Mouse (Mus musculus) forebrain, postnatal 0 days (tissue): ENCODE measurements around the gene Fsd1l. TPM values are rescaled to one million over a fixed set of nuclear protein-coding genes. Genes with fewer than 3 reads are reported as not detected.
A peak's percentile ranks its signal among the peaks of the same experiment; 100 is the strongest.

Experiments used
- ATAC-seq: fragments of 200-750 bp; cut with Nextera tagmentation; 2 replicates; pipeline ENCODE4 v1.8.0; 2017; ENCODE audit warnings: mild to moderate bottlenecking, moderate library complexity
- DNase-seq: peaks from one replicate; pipeline ENCODE4 v3.0.0-alpha.2; 2015
- H3K27ac ChIP-seq: fragments of 300-500 bp; sonication (generic); 2 replicates; pipeline ENCODE4 v1.5.1; 2014; ENCODE audit warnings: low read depth, mild to moderate bottlenecking, antibody characterized with exemption, low read length, moderate library complexity, mixed read lengths
- H3K27me3 ChIP-seq: fragments of 300-500 bp; sonication (generic); 2 replicates; pipeline ENCODE4 v1.6.1; 2014; ENCODE audit warnings: mild to moderate bottlenecking, low read length, mixed read lengths; ENCODE audit not compliant: insufficient read depth
- H3K36me3 ChIP-seq: fragments of 300-500 bp; sonication (generic); 2 replicates; pipeline ENCODE4 v1.6.1; 2014; ENCODE audit warnings: mild to moderate bottlenecking, moderate library complexity; ENCODE audit not compliant: insufficient read depth
- H3K4me1 ChIP-seq: fragments of 300-500 bp; sonication (generic); 2 replicates; pipeline ENCODE4 v1.6.1; 2014; ENCODE audit warnings: antibody characterized with exemption; ENCODE audit not compliant: insufficient read depth
- H3K4me2 ChIP-seq: fragments of 300-500 bp; sonication (generic); 2 replicates; pipeline ENCODE4 v1.6.1; 2014; ENCODE audit warnings: low read depth, mild to moderate bottlenecking, moderate library complexity
- H3K4me3 ChIP-seq: fragments of 300-500 bp; sonication (generic); 2 replicates; pipeline ENCODE4 v1.5.1; 2014; ENCODE audit warnings: low read depth, low read length, mixed read lengths
- H3K9ac ChIP-seq: fragments of 300-500 bp; sonication (generic); 2 replicates; pipeline ENCODE4 v1.6.1; 2014; ENCODE audit warnings: mild to moderate bottlenecking
- H3K9me3 ChIP-seq: fragments of 300-500 bp; sonication (generic); 2 replicates; pipeline ENCODE4 v1.6.1; 2016; ENCODE audit warnings: low read length
- CTCF ChIP-seq: sonication (generic); IDR thresholded peaks from 2 replicates; pipeline ENCODE4 v1.5.1; 2016; ENCODE audit warnings: antibody characterized with exemption, control low read depth, low read depth
- WGBS: fragments of 180-500 bp; shearing (Covaris S2); extraction: QIAGEN DNeasy Blood & Tissue Kit; methylation state at CpG from one replicate; pipeline ENCODE4 v1.1.7; 2014; 5-methylcytosine and 5-hydroxymethylcytosine counted together
- polyA plus RNA-seq: library from polyadenylated mRNA; unstranded; fragments of >200 nt; fragmentation: Nextera tagmentation; extraction: Ambion mirVana; gene quantifications from 2 replicates; pipeline ENCODE4 v1.2.1, GENCODE M21; 2015
- total RNA-seq: library from RNA; depleted of rRNA; stranded (reverse); fragments of >200 nt; gene quantifications from 2 replicates; pipeline ENCODE4 v1.2.3, GENCODE M21; 2014; rRNA removed

Gene Fsd1l
- total and polyA plus RNA-seq, 2 experiments from 2014 or later = 17.9 to 48.8 TPM

GRCm38 (mm10) chr4:53728121-53728520 is 96.8 kb downstream of the Fsd1l start:
- no peaks in the 10 kb centered on the region for H3K4me1 ChIP-seq
- H3K27me3 ChIP-seq = no peaks in the 10 kb centered on the region
- TF ChIP-seq CTCF = no peak
- no peak for ATAC-seq
- no peak overlapping the region for H3K9ac ChIP-seq
- no peak overlapping the region for H3K4me3 ChIP-seq
- no peaks in the 10 kb centered on the region for H3K9me3 ChIP-seq
- DNase-seq = no peak
- H3K36me3 ChIP-seq = peaks cover 34% of the 10 kb centered on the region
- 96% methylated on average over 1 of the region's 1 CpGs for WGBS
- no peak overlapping the region for H3K4me2 ChIP-seq
- no peak overlapping the region for H3K27ac ChIP-seq

DNA sequence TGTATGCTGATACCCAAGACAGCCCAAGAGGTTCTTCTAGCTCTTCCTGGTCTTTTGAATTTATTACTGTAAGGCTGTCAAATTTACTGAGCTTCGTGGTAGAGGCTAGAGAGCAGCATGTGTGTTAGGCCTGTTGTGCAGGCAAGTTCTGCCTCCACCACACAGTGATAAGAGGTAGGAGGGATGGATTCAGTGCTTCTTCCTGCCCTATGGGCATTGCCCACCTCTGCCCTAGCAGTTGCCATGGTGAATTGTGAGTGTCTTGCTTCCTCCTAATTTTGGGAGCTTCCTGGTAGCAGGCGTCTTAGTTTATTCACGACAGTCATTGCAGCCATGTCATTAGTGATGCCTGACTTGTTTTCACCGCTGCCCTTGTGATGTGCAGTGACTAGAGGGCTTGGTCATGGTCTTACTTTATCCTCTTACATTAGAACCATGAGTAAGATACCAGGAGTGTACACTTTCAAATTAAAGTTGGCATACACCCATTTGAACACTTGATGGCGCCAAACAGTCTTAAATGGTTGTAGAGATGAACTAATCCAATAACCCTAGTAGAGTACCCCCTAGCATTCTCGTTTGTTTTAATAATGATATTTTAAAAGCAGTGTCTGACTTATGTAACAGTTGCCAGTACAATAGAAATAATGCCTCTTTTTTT is 107.8 kb downstream of the Fsd1l start:
- peak; percentile 85 for DNase-seq
- Histone ChIP-seq H3K27me3 (no peaks in the 10 kb centered on the region), H3K9ac (no peak overlapping the region), H3K4me1 (no peaks in the 10 kb centered on the region), H3K4me3 (no peak overlapping the region), H3K9me3 (no peaks in the 10 kb centered on the region), H3K27ac (no peak overlapping the region), H3K36me3 (peaks cover 40% of the 10 kb centered on the region), H3K4me2 (no peak overlapping the region)
- peak; percentile 75 for ATAC-seq
- TF ChIP-seq CTCF = peak; percentile 79
- WGBS = 38% methylated on average over 6 of the region's 6 CpGs

DNA sequence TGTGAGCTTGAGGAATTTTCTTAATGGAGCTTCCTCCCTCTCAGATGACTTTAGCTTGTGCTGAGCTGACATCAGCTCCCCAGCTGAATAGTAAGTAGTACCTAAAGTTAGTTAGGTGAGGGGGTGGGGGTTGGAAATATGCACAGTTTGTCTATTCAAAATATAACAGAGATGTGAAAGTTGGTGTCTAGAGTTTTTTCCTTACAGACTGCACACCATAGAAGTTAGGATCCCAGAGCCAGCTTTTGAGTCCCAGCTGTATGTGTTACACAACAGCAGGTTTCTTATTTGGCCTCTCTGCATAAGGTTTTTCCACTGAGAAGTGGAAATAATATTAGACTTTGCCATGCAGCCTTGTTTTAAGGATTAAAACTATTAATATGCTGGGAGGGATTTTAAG is 118.6 kb downstream of the Fsd1l start:
- Histone ChIP-seq H3K9ac (no peak overlapping the region), H3K4me3 (no peak overlapping the region), H3K27ac (no peak overlapping the region), H3K9me3 (no peaks in the 10 kb centered on the region), H3K4me1 (no peaks in the 10 kb centered on the region), H3K27me3 (no peaks in the 10 kb centered on the region), H3K4me2 (no peak overlapping the region), H3K36me3 (peaks cover 14% of the 10 kb centered on the region)
- ATAC-seq (no peak), DNase-seq (no peak)
- TF ChIP-seq CTCF = no peak

DNA sequence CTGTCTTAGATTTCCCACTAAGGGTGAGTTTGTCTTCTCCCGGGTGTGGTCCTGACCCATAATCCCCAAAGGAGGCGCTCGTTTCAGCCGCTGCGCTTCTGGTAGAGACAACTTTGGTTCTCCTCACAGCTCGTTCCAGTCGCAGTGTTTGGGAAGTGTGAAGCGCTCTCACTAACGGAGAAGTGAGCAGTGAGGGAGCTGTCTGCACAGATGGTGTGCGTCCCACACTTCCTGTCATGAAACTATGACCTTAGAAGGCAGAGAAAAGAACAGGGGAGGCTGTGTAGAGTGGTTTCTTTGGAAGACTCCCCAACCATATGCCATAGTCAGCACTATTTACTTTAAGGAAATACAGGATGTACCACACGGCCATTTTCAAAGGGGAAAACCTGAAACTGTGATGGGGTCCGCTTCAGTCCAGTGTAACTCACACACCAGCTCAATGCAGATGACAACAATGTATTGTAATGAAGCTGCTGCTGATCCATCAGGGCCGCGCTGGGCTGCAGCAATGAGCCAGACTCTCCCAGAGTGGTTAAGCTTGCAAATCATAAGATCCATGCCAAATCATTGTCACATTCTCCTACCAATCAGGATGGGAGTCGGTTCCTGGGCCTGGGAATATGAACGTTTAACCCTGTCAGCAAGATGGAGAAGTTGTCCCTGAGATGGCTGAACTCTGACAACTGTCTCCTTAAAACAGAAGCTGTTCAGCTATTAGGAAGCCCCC is 119.3 kb downstream of the Fsd1l start:
- Histone ChIP-seq H3K27ac (no peak overlapping the region), H3K27me3 (no peaks in the 10 kb centered on the region), H3K9me3 (no peaks in the 10 kb centered on the region), H3K9ac (no peak overlapping the region), H3K36me3 (peaks cover 17% of the 10 kb centered on the region), H3K4me2 (no peak overlapping the region), H3K4me3 (no peak overlapping the region), H3K4me1 (no peaks in the 10 kb centered on the region)
- 0 out of 2 replicates have a peak, but pooled peaks have one; percentile 24 for TF ChIP-seq CTCF
- 57% methylated on average over 16 of the region's 16 CpGs for WGBS
- ATAC-seq = peak; percentile 93
- peak; percentile 55 for DNase-seq

Other genes with a start within 250 kb of the Fsd1l start
- gene Slc44a1, start 191.1 kb upstream of the Fsd1l start, total RNA-seq = 29.3 and 31.9 TPM in 2 replicates
- gene Slc44a1, start 191.1 kb upstream of the Fsd1l start, polyA plus RNA-seq = 11.9 and 12.4 TPM in 2 replicates
- gene Fktn, start 82.5 kb downstream of the Fsd1l start, total RNA-seq = 10.1 and 14.6 TPM in 2 replicates
- 6.6 and 14.8 TPM in 2 replicates for gene Fktn, start 82.5 kb downstream of the Fsd1l start, polyA plus RNA-seq
- 0.23 and 0.62 TPM in 2 replicates for gene Tal2, start 148.2 kb downstream of the Fsd1l start, total RNA-seq
- 0.11 and 0.23 TPM in 2 replicates for gene Tal2, start 148.2 kb downstream of the Fsd1l start, polyA plus RNA-seq
- 3.6 and 4.3 TPM in 2 replicates for gene Tmem38b, start 194.6 kb downstream of the Fsd1l start, total RNA-seq
- 4.5 and 5.4 TPM in 2 replicates for gene Tmem38b, start 194.6 kb downstream of the Fsd1l start, polyA plus RNA-seq